In genomic region chr4:43957846-43958461, GRCm38 (mm10) we compare ENCODE assay signal across 8 mouse cellular contexts. TPM values are rescaled to one million over a fixed set of nuclear protein-coding genes. Genes with fewer than 3 reads are reported as not detected.
DNase-seq lines count a peak whose midpoint lies in the region; ATAC-seq and TF ChIP-seq lines count a peak whose summit lies in the region.

No protein-coding gene starts in this region.

- H3K9me3 ChIP-seq in hindbrain, postnatal 0 days (ENCODE audit: low read length): no peaks in the 10 kb centered on the region
- no peaks in the 10 kb centered on the region for H3K9me3 ChIP-seq in lung, embryonic 16.5 days (ENCODE audit: control insufficient read depth, low read length)

- H3K9ac ChIP-seq in hindbrain, postnatal 0 days (replicated peaks; ENCODE audit: low read length): peak overlapping the region; percentile 80
- H3K9ac ChIP-seq in lung, embryonic 16.5 days (ENCODE audit: low read length): peak overlapping the region; percentile 72

- peak overlapping the region; percentile 56; the same call in 1 of the 2 replicates for H3K27ac ChIP-seq in hindbrain, postnatal 0 days
- H3K27ac ChIP-seq in lung, embryonic 16.5 days (ENCODE audit: low read length): peak overlapping the region; percentile 80

- WGBS in hindbrain, postnatal 0 days: 0% methylated on average over 26 of the region's 26 CpGs
- WGBS in lung, embryonic 16.5 days: under 1% methylated on average over 26 of the region's 26 CpGs

- peak; percentile 44 to 60 for DNase-seq in layer of hippocampus, postnatal 10 days (ENCODE audit: low spot score in 2 of 2)
- DNase-seq in layer of hippocampus, adult 18-20 months (ENCODE audit: low spot score in 2 of 2): no peak
- peak; percentile 41 for DNase-seq in T-cell, adult 2 months (ENCODE audit: low spot score)
- peak; percentile 62 for DNase-seq in gastrocnemius, adult 18-20 months (ENCODE audit: low spot score)
- peak; percentile 83 for DNase-seq in hindbrain, postnatal 0 days (ENCODE audit: low spot score)
- DNase-seq in retina, postnatal 1 day: peak; percentile 87
- DNase-seq in adrenal gland, postnatal 25 days: no peak

- peak; percentile 80 for ATAC-seq in hindbrain, postnatal 0 days
- ATAC-seq in lung, embryonic 16.5 days (ENCODE audit: low read depth): peak; percentile 77

- H3K4me1 ChIP-seq in hindbrain, postnatal 0 days (ENCODE audit: insufficient read depth, low read length): peaks cover 11% of the 10 kb centered on the region
- H3K4me1 ChIP-seq in lung, embryonic 16.5 days (replicated peaks; ENCODE audit: control insufficient read depth, insufficient read depth, low read length): peaks cover 10% of the 10 kb centered on the region

- H3K27me3 ChIP-seq in hindbrain, postnatal 0 days (ENCODE audit: insufficient read depth, low read length): no peaks in the 10 kb centered on the region
- H3K27me3 ChIP-seq in lung, embryonic 16.5 days (ENCODE audit: control insufficient read depth, insufficient read depth, low read depth, low read length): no peaks in the 10 kb centered on the region

- no peak for TF ChIP-seq CTCF in hindbrain, postnatal 0 days (IDR thresholded peaks at IDR 0.05; ENCODE audit: low read depth)

- H3K4me3 ChIP-seq in hindbrain, postnatal 0 days (ENCODE audit: low read length): peak overlapping the region; percentile 74
- H3K4me3 ChIP-seq in lung, embryonic 16.5 days (ENCODE audit: low read length): peak overlapping the region; percentile 71

- H3K36me3 ChIP-seq in hindbrain, postnatal 0 days (ENCODE audit: insufficient read depth, low read length): no peaks in the 10 kb centered on the region
- H3K36me3 ChIP-seq in lung, embryonic 16.5 days (ENCODE audit: control insufficient read depth, insufficient read depth, low read length): no peaks in the 10 kb centered on the region

- H3K4me2 ChIP-seq in hindbrain, postnatal 0 days (ENCODE audit: low read depth, low read length): peak overlapping the region; percentile 100
- H3K4me2 ChIP-seq in lung, embryonic 16.5 days (ENCODE audit: low read depth, low read length): peak overlapping the region; percentile 98

RNA-seq across cellular contexts. Expression of gene Glipr2, which starts 0.8 kb away (rescaled TPM):
- total RNA-seq in layer of hippocampus, postnatal 10 days (2021): 1 to 10 TPM; 1.9 to 2.4 TPM
- total RNA-seq in layer of hippocampus, adult 18-20 months (2021): 1 to 10 TPM; 3.3 to 4.0 TPM
- total RNA-seq in gastrocnemius, adult 18-20 months (2021): 1 to 10 TPM; 1.8 to 2.5 TPM
- 24.9 and 27.8 TPM in 2 replicates for total RNA-seq in hindbrain, postnatal 0 days (2014; rRNA removed)
- polyA plus RNA-seq in hindbrain, postnatal 0 days (2015; fragmentation: Nextera tagmentation; extraction: Ambion mirVana): 21.0 and 23.4 TPM in 2 replicates
- 57.8 and 59.6 TPM in 2 replicates for polyA plus RNA-seq in lung, embryonic 16.5 days (2015; fragmentation: Nextera tagmentation; extraction: Ambion mirVana)
- total RNA-seq in adrenal gland, postnatal 25 days (2021): 2.4 and 3.1 TPM in 2 replicates

RNA-seq across cellular contexts. Expression of gene Ccin, which starts 25.3 kb away (rescaled TPM):
- not detected for total RNA-seq in layer of hippocampus, postnatal 10 days (2021)
- not detected for total RNA-seq in layer of hippocampus, adult 18-20 months (2021)
- not detected for total RNA-seq in gastrocnemius, adult 18-20 months (2021)
- total RNA-seq in hindbrain, postnatal 0 days (2014; rRNA removed): 0.29 TPM in 1 of 2 replicates, not detected in the other
- not detected in 2 replicates for polyA plus RNA-seq in hindbrain, postnatal 0 days (2015; fragmentation: Nextera tagmentation; extraction: Ambion mirVana)
- polyA plus RNA-seq in lung, embryonic 16.5 days (2015; fragmentation: Nextera tagmentation; extraction: Ambion mirVana): not detected in 2 replicates
- total RNA-seq in adrenal gland, postnatal 25 days (2021): not detected in 2 replicates

RNA-seq across cellular contexts. Expression of gene Clta, which starts 46.3 kb away (rescaled TPM):
- 100 to 1,000 TPM; 325 to 347 TPM for total RNA-seq in layer of hippocampus, postnatal 10 days (2021)
- 100 to 1,000 TPM; 284 to 304 TPM for total RNA-seq in layer of hippocampus, adult 18-20 months (2021)
- 10 to 100 TPM; 48.4 to 58.3 TPM for total RNA-seq in gastrocnemius, adult 18-20 months (2021)
- 366 and 404 TPM in 2 replicates for total RNA-seq in hindbrain, postnatal 0 days (2014; rRNA removed)
- 379 and 380 TPM in 2 replicates for polyA plus RNA-seq in hindbrain, postnatal 0 days (2015; fragmentation: Nextera tagmentation; extraction: Ambion mirVana)
- polyA plus RNA-seq in lung, embryonic 16.5 days (2015; fragmentation: Nextera tagmentation; extraction: Ambion mirVana): 186 and 199 TPM in 2 replicates
- 169 and 173 TPM in 2 replicates for total RNA-seq in adrenal gland, postnatal 25 days (2021)

Comparison
In these comparisons a context has a peak if more than half of its experiments do, and no peak if none do; other contexts are left out.
1. DNase-seq: peak in layer of hippocampus, postnatal 10 days (2 of 2), T-cell, adult 2 months (single experiment), gastrocnemius, adult 18-20 months (single experiment), hindbrain, postnatal 0 days (single experiment) and retina, postnatal 1 day (single experiment); none in layer of hippocampus, adult 18-20 months (0 of 2) and adrenal gland, postnatal 25 days (single experiment).